Mouse (Mus musculus) heart, adult 2 months (tissue): ENCODE results near the gene Gm20388. TPM values are rescaled to one million over a fixed set of nuclear protein-coding genes. Genes with fewer than 3 reads are reported as not detected.

ENCODE experiments used
- DNase-seq, 2 experiments: peaks; one replicate each; pipeline ENCODE4 v3.0.0; 2021
- H3K27ac ChIP-seq: fragments of 200-600 bp; 2 replicates; pipeline ENCODE4 v1.8.1; 2022
- H3K27me3 ChIP-seq: fragments of 200-500 bp; 2 replicates; pipeline ENCODE4 v1.6.1; 2012; ENCODE audit warnings: mild to moderate bottlenecking, low read length, inconsistent platforms, mixed read lengths; ENCODE audit not compliant: control insufficient read depth, insufficient read depth
- H3K36me3 ChIP-seq: fragments of 200-500 bp; 2 replicates; pipeline ENCODE4 v1.6.1; 2012; ENCODE audit warnings: low read length, inconsistent platforms; ENCODE audit not compliant: control insufficient read depth, insufficient read depth
- H3K4me1 ChIP-seq: fragments of 200-500 bp; 2 replicates; pipeline ENCODE4 v1.6.1; 2011; ENCODE audit warnings: low read length; ENCODE audit not compliant: control insufficient read depth, insufficient read depth
- H3K4me3 ChIP-seq: fragments of 200-600 bp; 2 replicates; pipeline ENCODE4 v1.8.1; 2022
- H3K79me2 ChIP-seq: fragments of 200-500 bp; replicated peaks from 2 replicates; pipeline ENCODE4 v1.6.1; 2012; ENCODE audit warnings: mild to moderate bottlenecking, inconsistent platforms, low read length, moderate library complexity, mixed read lengths; ENCODE audit not compliant: control insufficient read depth, insufficient read depth
- H3K9ac ChIP-seq: fragments of 200-500 bp; 2 replicates; pipeline ENCODE4 v1.6.1; 2012; ENCODE audit warnings: low read depth, mild to moderate bottlenecking, control low read depth, inconsistent platforms, low read length, mixed read lengths
- CTCF ChIP-seq: fragments of 200-600 bp; IDR thresholded peaks from 2 replicates; pipeline ENCODE4 v1.8.1; 2022; ENCODE audit warnings: antibody characterized with exemption, mild to moderate bottlenecking, moderate library complexity
- EP300 ChIP-seq: fragments of 200-500 bp; IDR thresholded peaks from 2 replicates; pipeline ENCODE4 v1.6.1; 2011; ENCODE audit warnings: low read depth, low read length, control low read depth; ENCODE audit not compliant: insufficient read depth
- POLR2A ChIP-seq: fragments of 200-500 bp; IDR thresholded peaks from 2 replicates; pipeline ENCODE4 v1.6.1; 2011; ENCODE audit warnings: mild to moderate bottlenecking, low read depth, low read length, control low read depth; ENCODE audit not compliant: insufficient read depth
- WGBS: fragments of 180-500 bp; shearing (Covaris S2); methylation state at CpG from one replicate; pipeline ENCODE4 v1.1.7; 2018; 5-methylcytosine and 5-hydroxymethylcytosine counted together
- intact Hi-C: fragments of 180-260 bp; cut with DNase I; formaldehyde crosslinking; loops from one replicate; pipeline ENCODE4 v1.15.1; 2025
- polyA plus RNA-seq: library from polyadenylated mRNA; depleted of rRNA; stranded (reverse); fragments of >200 nt; gene quantifications from 2 replicates; pipeline ENCODE4 v1.2.3, GENCODE M21; 2012
- total RNA-seq, 2 experiments: library from RNA; stranded (reverse); gene quantifications; 2 replicates each; pipeline ENCODE4 v1.2.3; 2021

The Gm20388 gene
- total and polyA plus RNA-seq, 3 experiments, result 1.8 to 32.3 TPM; not detected in 1

- no peak for DNase-seq
- H3K9ac ChIP-seq, result no peak overlapping the region
- 85% methylated on average over 3 of the region's 3 CpGs for WGBS
- no peaks in the 10 kb centered on the region for H3K79me2 ChIP-seq
- intact Hi-C loops, result no loop called here
- no peaks in the 10 kb centered on the region for H3K27me3 ChIP-seq
- no peak overlapping the region for H3K27ac ChIP-seq
- no peak overlapping the region for H3K4me3 ChIP-seq
- TF ChIP-seq POLR2A (no peak), CTCF (no peak), EP300 (no peak)
- no peaks in the 10 kb centered on the region for H3K36me3 ChIP-seq
- H3K4me1 ChIP-seq, result no peaks in the 10 kb centered on the region
Observed at GRCm38 (mm10) chr8:121811502-121811901, 1900.9 kb downstream of the Gm20388 start.

- no peaks in the 10 kb centered on the region for H3K79me2 ChIP-seq
- 67% methylated on average over 12 of the region's 12 CpGs for WGBS
Observed at GRCm38 (mm10) chr8:121811931-121812570, 1901.4 kb downstream of the Gm20388 start.

GRCm38 (mm10) chr8:121818226-121818625 lies 1907.6 kb downstream of the Gm20388 start:
- no peak for TF ChIP-seq CTCF
- no peak for TF ChIP-seq POLR2A
- no peak for TF ChIP-seq EP300
- H3K4me1 ChIP-seq, result no peaks in the 10 kb centered on the region
- H3K79me2 ChIP-seq, result no peaks in the 10 kb centered on the region
- no peak for DNase-seq
- H3K36me3 ChIP-seq, result no peaks in the 10 kb centered on the region
- no peak overlapping the region for H3K27ac ChIP-seq
- H3K27me3 ChIP-seq, result no peaks in the 10 kb centered on the region
- H3K9ac ChIP-seq, result no peak overlapping the region
- H3K4me3 ChIP-seq, result no peak overlapping the region
- 82% methylated on average over 7 of the region's 7 CpGs for WGBS
- intact Hi-C loops, result no loop called here

More at GRCm38 (mm10) chr8:121811931-121812570, 1901.4 kb downstream of the Gm20388 start:
- Histone ChIP-seq H3K4me3 (no peak overlapping the region), H3K4me1 (no peaks in the 10 kb centered on the region), H3K36me3 (no peaks in the 10 kb centered on the region), H3K27ac (no peak overlapping the region), H3K9ac (no peak overlapping the region), H3K27me3 (no peaks in the 10 kb centered on the region)
- DNase-seq, result peak in 1 of 2 experiments; percentile 41
- TF ChIP-seq EP300, result no peak
- no peak for TF ChIP-seq CTCF
- no peak for TF ChIP-seq POLR2A
- intact Hi-C loops, result no loop called here

- no peak overlapping the region for H3K9ac ChIP-seq
- H3K27ac ChIP-seq, result no peak overlapping the region
- H3K79me2 ChIP-seq, result no peaks in the 10 kb centered on the region
- intact Hi-C loops, result no loop called here
- no peak for DNase-seq
- H3K27me3 ChIP-seq, result no peaks in the 10 kb centered on the region
- TF ChIP-seq POLR2A (no peak), CTCF (no peak), EP300 (no peak)
- no peak overlapping the region for H3K4me3 ChIP-seq
- 89% methylated on average over 6 of the region's 6 CpGs for WGBS
- no peaks in the 10 kb centered on the region for H3K4me1 ChIP-seq
- no peaks in the 10 kb centered on the region for H3K36me3 ChIP-seq
Observed at GRCm38 (mm10) chr8:121820840-121821239, 1910.2 kb downstream of the Gm20388 start.

GRCm38 (mm10) chr8:121821320-121821719 lies 1910.7 kb downstream of the Gm20388 start:
- no peaks in the 10 kb centered on the region for H3K4me1 ChIP-seq
- H3K36me3 ChIP-seq, result no peaks in the 10 kb centered on the region
- DNase-seq, result no peak
- no peak for TF ChIP-seq EP300
- no peak for TF ChIP-seq CTCF
- no peak for TF ChIP-seq POLR2A
- H3K4me3 ChIP-seq, result no peak overlapping the region
- no peaks in the 10 kb centered on the region for H3K27me3 ChIP-seq
- no peaks in the 10 kb centered on the region for H3K79me2 ChIP-seq
- no peak overlapping the region for H3K9ac ChIP-seq
- intact Hi-C loops, result no loop called here
- WGBS, result 86% methylated on average over 11 of the region's 11 CpGs
- H3K27ac ChIP-seq, result no peak overlapping the region

GRCm38 (mm10) chr8:121821770-121822169 lies 1911.1 kb downstream of the Gm20388 start:
- 79% methylated on average over 9 of the region's 9 CpGs for WGBS
- no peaks in the 10 kb centered on the region for H3K36me3 ChIP-seq
- no peak overlapping the region for H3K9ac ChIP-seq
- H3K79me2 ChIP-seq, result no peaks in the 10 kb centered on the region
- H3K4me3 ChIP-seq, result no peak overlapping the region
- no peaks in the 10 kb centered on the region for H3K4me1 ChIP-seq
- no peak overlapping the region for H3K27ac ChIP-seq
- TF ChIP-seq CTCF (no peak), EP300 (no peak), POLR2A (no peak)
- intact Hi-C loops, result no loop called here
- no peaks in the 10 kb centered on the region for H3K27me3 ChIP-seq
- DNase-seq, result no peak
